Mouse (Mus musculus) G1E-ER4 (cell line): ENCODE results near the gene Ankrd60. TPM values are rescaled to one million over a fixed set of nuclear protein-coding genes. Genes with fewer than 3 reads are reported as not detected.

Experiments used
- GATA1 ChIP-seq: IDR thresholded peaks from one replicate; pipeline ENCODE4 v1.8.0; 2012; ENCODE audit warnings: low read length, inconsistent platforms
- polyA plus RNA-seq: library from polyadenylated mRNA; stranded (reverse); fragments of >175 nt; gene quantifications from 2 replicates; pipeline ENCODE4 v1.2.3, GENCODE M21; 2012

Ankrd60 gene
- polyA plus RNA-seq, 1 experiment = not detected

- TF ChIP-seq GATA1 = no peak
Measured at GRCm38 (mm10) chr2:173593841-173594240, 15.7 kb upstream of the Ankrd60 start.

GRCm38 (mm10) chr2:173592781-173593180 is 14.6 kb upstream of the Ankrd60 start:
- no peak for TF ChIP-seq GATA1

- TF ChIP-seq GATA1 = no peak
Measured at GRCm38 (mm10) chr2:173587411-173587810, 9.2 kb upstream of the Ankrd60 start.

- no peak for TF ChIP-seq GATA1
Measured at GRCm38 (mm10) chr2:173586118-173586968, 8.2 kb upstream of the Ankrd60 start.

GRCm38 (mm10) chr2:173585387-173586117 is 7.4 kb upstream of the Ankrd60 start:
- TF ChIP-seq GATA1 = no peak

- TF ChIP-seq GATA1 = no peak
Measured at GRCm38 (mm10) chr2:173584361-173584760, 6.2 kb upstream of the Ankrd60 start.

- no peak for TF ChIP-seq GATA1
Measured at GRCm38 (mm10) chr2:173583455-173583854, 5.3 kb upstream of the Ankrd60 start.

GRCm38 (mm10) chr2:173582903-173583302 is 4.7 kb upstream of the Ankrd60 start:
- no peak for TF ChIP-seq GATA1

- no peak for TF ChIP-seq GATA1
Measured at GRCm38 (mm10) chr2:173581096-173581495, 2.9 kb upstream of the Ankrd60 start.

GRCm38 (mm10) chr2:173578595-173578994 is 430 bp upstream of the Ankrd60 start:
- no peak for TF ChIP-seq GATA1

GRCm38 (mm10) chr2:173564179-173564578 is 14.0 kb downstream of the Ankrd60 start:
- TF ChIP-seq GATA1 = no peak

GRCm38 (mm10) chr2:173563336-173563735 is 14.8 kb downstream of the Ankrd60 start:
- TF ChIP-seq GATA1 = no peak

- TF ChIP-seq GATA1 = no peak
Measured at GRCm38 (mm10) chr2:173561851-173562442, 16.2 kb downstream of the Ankrd60 start.

- TF ChIP-seq GATA1 = no peak
Measured at GRCm38 (mm10) chr2:173558754-173559396, 19.3 kb downstream of the Ankrd60 start.

- TF ChIP-seq GATA1 = no peak
Measured at GRCm38 (mm10) chr2:173553863-173554262, 24.3 kb downstream of the Ankrd60 start.

GRCm38 (mm10) chr2:173550681-173551080 is 27.5 kb downstream of the Ankrd60 start:
- no peak for TF ChIP-seq GATA1

- no peak for TF ChIP-seq GATA1
Measured at GRCm38 (mm10) chr2:173549236-173549635, 28.9 kb downstream of the Ankrd60 start.
